Mouse (Mus musculus): Measurements from ENCODE around the gene Mthfd1. TPM values are rescaled to one million over a fixed set of nuclear protein-coding genes. Genes with fewer than 3 reads are reported as not detected.

Gene Mthfd1
- 21.9 and 23.8 TPM in 2 replicates for polyA plus RNA-seq (2012; rRNA removed)

GRCm38 (mm10) chr12:76254725-76255498 is at the start of gene Mthfd1:
Gene Mthfd1, plus strand, starts transcription at chr12:76255298.

GRCm38 (mm10) chr12:76246646-76247045 is 8.5 kb upstream of the Mthfd1 start, which contains the start of gene Tex21:
Gene Tex21, minus strand, starts transcription at chr12:76246746.

GRCm38 (mm10) chr12:76324679-76325431 is 69.8 kb downstream of the Mthfd1 start, which contains the start of gene Akap5:
Gene Akap5, plus strand, starts transcription at chr12:76324891.

Other genes with a start within 250 kb of the Mthfd1 start
- 38.0 and 46.6 TPM in 2 replicates for gene Esr2, start 78.0 kb upstream of the Mthfd1 start, polyA plus RNA-seq (2012; rRNA removed)
- not detected in 2 replicates for gene Tex21, start 8.6 kb upstream of the Mthfd1 start, polyA plus RNA-seq (2012; rRNA removed)
- gene Akap5, start 69.6 kb downstream of the Mthfd1 start, polyA plus RNA-seq (2012; rRNA removed) = 0.19 and 0.25 TPM in 2 replicates
- gene Zbtb25, start 114.3 kb downstream of the Mthfd1 start, polyA plus RNA-seq (2012; rRNA removed) = 10.3 and 11.3 TPM in 2 replicates
- 2.5 and 3.6 TPM in 2 replicates for gene Zbtb1, start 115.0 kb downstream of the Mthfd1 start, polyA plus RNA-seq (2012; rRNA removed)
- 49.5 and 53.6 TPM in 2 replicates for gene Hspa2, start 148.9 kb downstream of the Mthfd1 start, polyA plus RNA-seq (2012; rRNA removed)
- gene Ppp1r36, start 162.2 kb downstream of the Mthfd1 start, polyA plus RNA-seq (2012; rRNA removed) = 0.49 and 0.70 TPM in 2 replicates